Mouse (Mus musculus) hindbrain, embryonic 15.5 days (tissue): Measurements from ENCODE around the gene Mapk8. TPM values are rescaled to one million over a fixed set of nuclear protein-coding genes. Genes with fewer than 3 reads are reported as not detected.

Experiments used
- ATAC-seq: fragments of 200-750 bp; cut with Nextera tagmentation; 2 replicates; pipeline ENCODE4 v1.8.0; 2017; ENCODE audit warnings: low read depth, moderate number of reproducible peaks, moderate TSS enrichment; ENCODE audit not compliant: low FRiP score
- H3K27ac ChIP-seq: fragments of 300-500 bp; sonication (generic); replicated peaks from 2 replicates; pipeline ENCODE4 v1.5.1; 2015; ENCODE audit warnings: mild to moderate bottlenecking, inconsistent platforms
- H3K27me3 ChIP-seq: fragments of 300-500 bp; sonication (generic); 2 replicates; pipeline ENCODE4 v1.6.1; 2015; ENCODE audit warnings: control low read depth, inconsistent platforms
- H3K36me3 ChIP-seq: fragments of 300-500 bp; sonication (generic); 2 replicates; pipeline ENCODE4 v1.6.1; 2015; ENCODE audit warnings: control low read depth, inconsistent platforms
- H3K4me1 ChIP-seq: fragments of 300-500 bp; sonication (generic); replicated peaks from 2 replicates; pipeline ENCODE4 v1.6.1; 2015; ENCODE audit warnings: control low read depth, inconsistent platforms
- H3K4me2 ChIP-seq: fragments of 300-500 bp; sonication (generic); 2 replicates; pipeline ENCODE4 v1.6.1; 2015; ENCODE audit warnings: moderate library complexity, mild to moderate bottlenecking, inconsistent platforms
- H3K4me3 ChIP-seq: fragments of 300-500 bp; sonication (generic); 2 replicates; pipeline ENCODE4 v1.5.1; 2015; ENCODE audit warnings: mild to moderate bottlenecking, inconsistent platforms
- H3K9ac ChIP-seq: fragments of 300-500 bp; sonication (generic); 2 replicates; pipeline ENCODE4 v1.6.1; 2015; ENCODE audit warnings: inconsistent platforms
- H3K9me3 ChIP-seq: fragments of 300-500 bp; sonication (generic); 2 replicates; pipeline ENCODE4 v1.6.1; 2016; ENCODE audit warnings: control low read depth, inconsistent platforms
- WGBS: fragments of 180-500 bp; shearing (Covaris S2); methylation state at CpG from one replicate; pipeline ENCODE4 v1.1.7; 2015; 5-methylcytosine and 5-hydroxymethylcytosine counted together
- polyA plus RNA-seq: library from polyadenylated mRNA; unstranded; fragments of >200 nt; fragmentation: Nextera tagmentation; extraction: Ambion mirVana; gene quantifications from 2 replicates; pipeline ENCODE4 v1.2.1, GENCODE M21; 2015

The Mapk8 gene
- polyA plus RNA-seq, 1 experiment from 2014 or later, result 30.6 TPM

DNA sequence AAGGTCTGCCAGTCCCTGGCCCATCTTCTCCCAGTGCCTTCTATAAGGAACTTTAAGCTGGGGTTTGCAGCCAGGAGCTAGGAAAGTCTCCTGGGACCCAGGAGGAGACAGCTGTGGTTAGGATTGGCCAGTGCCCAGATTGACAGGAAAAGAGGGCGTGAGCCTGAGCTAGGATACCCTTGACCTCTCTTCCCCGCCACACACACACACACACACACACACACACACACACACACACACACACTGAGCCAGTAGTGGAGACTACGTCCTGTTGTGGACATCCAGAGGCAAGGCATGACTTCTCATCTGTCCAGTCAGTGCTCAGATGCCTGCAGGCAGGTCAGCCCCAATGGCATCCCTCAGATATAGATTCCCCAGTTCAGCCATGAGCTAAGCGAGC lies 85.4 kb downstream of the Mapk8 start:
- Histone ChIP-seq H3K36me3 (no peaks in the 10 kb centered on the region), H3K4me3 (no peak overlapping the region), H3K27ac (no peak overlapping the region), H3K4me1 (0 out of 2 replicates have a peak, but pooled peaks cover 5% of the 10 kb centered on the region), H3K9ac (no peak overlapping the region), H3K27me3 (no peaks in the 10 kb centered on the region), H3K4me2 (no peak overlapping the region), H3K9me3 (no peaks in the 10 kb centered on the region)
- no peak for ATAC-seq
- 65% methylated on average over 4 of the region's 4 CpGs for WGBS

DNA sequence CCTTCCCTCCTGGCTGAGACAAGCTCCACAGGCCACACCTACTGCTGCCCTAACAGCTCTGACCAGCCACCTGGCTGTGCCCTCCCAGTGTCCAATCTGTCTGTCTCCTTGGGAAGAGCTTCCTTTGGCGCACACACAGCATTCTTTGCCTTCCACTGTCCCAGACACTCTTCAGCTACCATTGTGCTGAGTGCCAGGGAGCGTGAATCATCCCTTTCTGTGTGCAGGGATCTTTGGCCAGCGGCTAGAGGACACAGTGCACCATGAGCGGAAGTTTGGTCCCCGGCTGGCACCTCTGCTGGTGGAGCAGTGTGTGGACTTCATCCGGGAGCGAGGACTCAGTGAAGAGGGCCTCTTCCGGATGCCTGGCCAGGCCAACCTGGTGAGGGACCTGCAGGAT lies 88.1 kb downstream of the Mapk8 start:
- 84% methylated on average over 8 of the region's 8 CpGs for WGBS

DNA sequence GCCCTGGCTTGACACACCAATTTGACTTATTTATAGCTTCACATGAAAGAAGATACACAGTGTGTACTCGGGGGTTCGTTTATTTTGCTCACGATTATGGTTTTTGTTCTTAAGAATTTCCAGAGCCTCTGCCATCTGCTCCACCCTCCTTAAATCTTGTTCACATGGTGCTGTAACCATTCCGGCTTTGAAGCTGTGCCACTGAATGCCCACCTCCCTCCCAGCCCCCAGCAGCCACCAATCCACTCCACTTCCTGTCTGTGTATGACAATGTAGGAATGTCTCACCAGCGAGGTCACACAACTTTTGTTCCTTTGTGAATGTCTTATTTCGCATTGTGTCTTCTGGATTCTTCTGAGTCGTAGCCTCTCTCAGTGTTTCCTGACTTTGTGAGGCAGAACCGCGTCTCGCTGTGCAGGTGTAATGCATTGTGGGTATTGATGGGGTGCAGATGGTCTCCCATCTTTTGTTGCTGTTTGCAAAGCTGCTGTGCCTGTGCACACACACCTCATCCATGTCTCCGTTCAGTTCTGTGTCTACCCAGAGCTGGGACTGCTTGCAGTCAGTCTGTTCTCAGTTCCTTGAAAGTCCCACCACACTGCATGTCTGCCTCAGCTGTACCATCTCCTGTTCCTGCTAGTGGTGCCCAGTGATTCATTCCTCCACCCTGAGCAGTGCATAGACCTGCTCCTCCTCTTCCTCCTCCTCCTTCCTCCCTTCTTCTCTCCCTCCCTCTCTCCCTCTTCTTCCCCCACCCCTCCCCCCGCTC lies 89.2 kb downstream of the Mapk8 start:
- Histone ChIP-seq H3K4me3 (no peak overlapping the region), H3K4me2 (no peak overlapping the region), H3K9me3 (no peaks in the 10 kb centered on the region), H3K27ac (no peak overlapping the region), H3K4me1 (0 out of 2 replicates have a peak, but pooled peaks cover 4% of the 10 kb centered on the region), H3K36me3 (no peaks in the 10 kb centered on the region), H3K9ac (no peak overlapping the region), H3K27me3 (peaks cover 7% of the 10 kb centered on the region; the same call in 1 of the 2 replicates)
- 72% methylated on average over 12 of the region's 12 CpGs for WGBS
- no peak for ATAC-seq

More for the DNA sequence above, 88.1 kb downstream of the Mapk8 start:
- H3K9ac ChIP-seq, result no peak overlapping the region
- no peak overlapping the region for H3K27ac ChIP-seq
- H3K4me3 ChIP-seq, result no peak overlapping the region
- H3K4me1 ChIP-seq, result 0 out of 2 replicates have a peak, but pooled peaks cover 5% of the 10 kb centered on the region
- ATAC-seq, result no peak
- H3K4me2 ChIP-seq, result no peak overlapping the region
- H3K36me3 ChIP-seq, result no peaks in the 10 kb centered on the region
- no peaks in the 10 kb centered on the region for H3K9me3 ChIP-seq
- no peaks in the 10 kb centered on the region for H3K27me3 ChIP-seq

DNA sequence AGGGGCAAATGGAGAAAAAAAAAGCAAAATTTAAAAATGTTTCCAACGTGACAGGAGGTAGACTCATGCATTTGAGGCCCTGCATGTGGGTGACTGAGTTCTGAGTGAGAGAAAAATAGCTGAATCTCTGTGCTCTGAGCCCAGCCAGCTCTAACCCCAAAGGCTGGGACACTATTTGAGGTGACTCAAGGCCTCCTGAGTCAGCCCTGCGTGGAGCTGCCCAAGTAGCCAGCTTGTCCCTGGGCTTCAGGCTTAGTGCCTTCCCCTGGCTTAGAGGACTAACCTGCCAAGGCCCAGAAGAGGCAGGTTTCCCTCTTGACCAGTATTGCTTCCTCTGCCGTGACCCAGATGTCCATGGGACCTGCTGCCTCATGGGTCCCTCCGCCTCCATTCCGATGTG lies 91.7 kb downstream of the Mapk8 start:
- peaks cover 30% of the 10 kb centered on the region for H3K27me3 ChIP-seq
- H3K4me3 ChIP-seq, result no peak overlapping the region
- H3K9me3 ChIP-seq, result no peaks in the 10 kb centered on the region
- H3K27ac ChIP-seq, result no peak overlapping the region
- H3K36me3 ChIP-seq, result no peaks in the 10 kb centered on the region
- ATAC-seq, result no peak
- 89% methylated on average over 5 of the region's 5 CpGs for WGBS
- H3K4me1 ChIP-seq, result peaks cover 6% of the 10 kb centered on the region; the same call in 1 of the 2 replicates
- no peak overlapping the region for H3K9ac ChIP-seq
- no peak overlapping the region for H3K4me2 ChIP-seq

DNA sequence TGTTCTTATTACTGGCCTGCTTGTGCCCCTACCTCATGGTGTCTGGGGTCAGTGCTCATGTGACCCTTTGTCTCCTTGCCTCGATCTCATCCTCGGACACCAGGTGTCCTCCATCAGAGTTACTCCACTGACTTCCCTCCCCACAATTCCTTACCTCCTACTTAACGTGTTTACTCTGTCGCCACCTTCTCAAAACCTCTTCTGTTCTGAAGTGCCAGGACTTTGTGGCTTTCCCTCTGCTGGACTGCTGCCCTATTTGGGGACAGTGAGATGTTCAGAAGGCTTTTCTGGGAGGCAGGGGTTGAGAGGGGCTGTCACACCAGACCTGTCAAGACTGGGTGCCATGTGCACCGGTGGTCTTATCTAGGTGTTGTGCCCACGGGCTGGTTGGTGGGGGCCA lies 94.1 kb downstream of the Mapk8 start:
- Histone ChIP-seq H3K4me3 (no peak overlapping the region), H3K4me1 (peaks cover 6% of the 10 kb centered on the region; the same call in 1 of the 2 replicates), H3K27ac (no peak overlapping the region), H3K36me3 (no peaks in the 10 kb centered on the region), H3K9ac (no peak overlapping the region), H3K4me2 (no peak overlapping the region), H3K27me3 (peaks cover 42% of the 10 kb centered on the region), H3K9me3 (no peaks in the 10 kb centered on the region)
- ATAC-seq, result no peak
- 82% methylated on average over 6 of the region's 6 CpGs for WGBS

DNA sequence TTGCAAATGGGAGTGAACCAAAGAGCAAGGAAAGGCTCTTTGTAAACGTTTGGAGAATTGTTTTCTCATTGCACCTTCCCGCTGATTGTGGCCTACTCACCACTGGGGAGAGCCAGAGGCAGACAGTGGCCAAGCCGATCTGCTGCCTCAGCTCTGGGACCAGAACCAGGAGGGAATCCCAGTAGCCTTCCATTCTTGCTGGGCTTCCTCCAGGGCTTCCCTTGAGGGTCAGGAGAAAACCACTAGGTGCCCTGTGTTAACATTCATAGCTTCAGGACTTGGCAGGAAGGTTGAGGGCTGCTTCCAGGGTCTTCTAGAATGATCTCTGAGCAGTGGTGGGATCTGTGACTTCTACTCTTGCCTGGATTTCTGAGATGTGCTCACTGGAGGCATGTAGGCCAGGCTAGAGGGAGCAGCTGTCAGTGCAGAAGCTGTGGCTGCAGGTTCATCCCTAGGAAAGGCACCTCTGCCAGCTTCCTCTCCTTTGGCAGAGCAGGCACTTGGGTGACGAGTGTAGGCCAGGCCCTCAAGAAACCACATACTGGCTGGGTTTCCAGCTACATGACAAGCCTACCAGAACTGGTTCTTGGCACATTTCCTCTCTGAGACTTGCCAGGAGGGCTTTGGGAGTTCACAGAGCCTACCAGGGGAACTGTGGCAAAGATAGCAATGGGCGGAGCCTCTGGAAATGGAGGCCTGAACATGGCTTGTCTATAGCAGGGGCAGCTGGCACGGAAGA lies 94.8 kb downstream of the Mapk8 start:
- Histone ChIP-seq H3K4me1 (peaks cover 6% of the 10 kb centered on the region; the same call in 1 of the 2 replicates), H3K27me3 (peaks cover 42% of the 10 kb centered on the region), H3K9me3 (no peaks in the 10 kb centered on the region), H3K9ac (no peak overlapping the region), H3K27ac (no peak overlapping the region), H3K4me2 (no peak overlapping the region), H3K4me3 (no peak overlapping the region), H3K36me3 (no peaks in the 10 kb centered on the region)
- ATAC-seq, result no peak
- WGBS, result 75% methylated on average over 6 of the region's 6 CpGs

DNA sequence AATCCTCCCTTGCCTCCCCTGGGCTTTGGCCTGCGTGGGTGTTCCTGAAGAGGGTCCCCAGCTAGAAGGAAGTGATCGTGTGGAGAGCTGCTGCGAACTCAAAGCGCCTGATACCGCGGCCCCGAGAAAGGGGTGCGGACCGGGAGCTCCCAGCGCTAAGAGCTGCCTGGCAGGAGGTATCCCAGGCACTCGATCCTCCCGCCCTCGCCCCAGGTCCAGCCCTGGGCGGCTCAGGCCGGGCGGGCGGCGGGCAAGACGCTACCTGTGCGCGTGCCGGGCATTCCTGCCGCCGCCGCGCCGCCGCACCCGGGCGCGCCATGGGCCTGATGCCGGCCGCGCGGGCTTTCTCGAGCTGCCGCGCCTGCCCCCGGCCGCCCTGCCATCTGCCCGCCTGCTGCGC lies 95.9 kb downstream of the Mapk8 start:
- 1% methylated on average over 39 of the region's 42 CpGs for WGBS
- H3K27me3 ChIP-seq, result peaks cover 42% of the 10 kb centered on the region
- H3K4me2 ChIP-seq, result peak overlapping the region; percentile 73
- no peaks in the 10 kb centered on the region for H3K36me3 ChIP-seq
- ATAC-seq, result no peak
- H3K4me1 ChIP-seq, result peaks cover 6% of the 10 kb centered on the region; the same call in 1 of the 2 replicates
- H3K9ac ChIP-seq, result peak overlapping the region; percentile 57
- H3K27ac ChIP-seq, result no peak overlapping the region
- H3K4me3 ChIP-seq, result peak overlapping the region; percentile 48
- H3K9me3 ChIP-seq, result no peaks in the 10 kb centered on the region

DNA sequence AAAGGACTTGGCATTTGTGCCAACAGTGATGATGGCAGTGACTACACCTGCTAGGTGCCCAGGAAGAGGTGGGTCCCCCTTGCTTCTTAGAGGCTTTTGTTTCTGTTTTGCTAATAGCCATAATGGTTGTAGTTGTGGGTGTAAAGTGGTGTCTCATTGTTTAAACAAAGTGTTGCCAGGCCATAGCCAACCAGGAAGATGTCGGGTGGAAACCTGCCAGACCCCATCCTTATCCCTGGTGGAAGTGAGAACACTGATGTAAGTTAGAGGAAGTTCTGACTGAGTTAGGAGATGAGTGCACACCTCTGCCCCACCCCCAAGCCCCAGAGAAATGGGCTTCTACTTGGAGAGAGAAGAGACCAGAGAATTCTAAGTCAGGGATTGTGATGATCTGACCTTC lies 98.8 kb downstream of the Mapk8 start:
- Histone ChIP-seq H3K9me3 (no peaks in the 10 kb centered on the region), H3K4me1 (peaks cover 6% of the 10 kb centered on the region; the same call in 1 of the 2 replicates), H3K27me3 (peaks cover 38% of the 10 kb centered on the region), H3K4me3 (no peak overlapping the region), H3K9ac (no peak overlapping the region), H3K36me3 (no peaks in the 10 kb centered on the region), H3K4me2 (no peak overlapping the region), H3K27ac (no peak overlapping the region)
- ATAC-seq, result no peak
- WGBS, result 68% methylated on average over 1 of the region's 1 CpGs

DNA sequence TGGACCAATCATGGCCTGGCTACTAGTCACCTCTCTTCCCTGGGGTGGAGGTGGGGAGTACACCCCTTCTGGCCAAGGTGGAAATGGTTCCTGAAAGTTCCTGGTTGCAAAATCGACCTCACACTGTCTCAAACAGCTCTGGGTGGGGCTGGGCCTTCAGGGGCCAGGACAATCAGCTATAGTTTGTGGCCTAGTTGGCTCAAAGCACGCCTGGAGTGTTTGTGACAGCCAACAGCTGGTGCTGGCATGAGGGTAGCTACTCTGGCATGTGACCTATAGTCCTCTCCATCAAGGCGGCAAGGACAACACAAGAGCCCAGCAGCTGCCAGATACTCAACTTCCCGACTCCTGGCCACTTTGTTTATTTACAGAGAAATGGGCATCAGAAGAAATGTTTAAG lies 99.2 kb downstream of the Mapk8 start:
- Histone ChIP-seq H3K4me2 (no peak overlapping the region), H3K4me3 (no peak overlapping the region), H3K9ac (no peak overlapping the region), H3K9me3 (no peaks in the 10 kb centered on the region), H3K4me1 (peaks cover 6% of the 10 kb centered on the region; the same call in 1 of the 2 replicates), H3K27ac (no peak overlapping the region), H3K36me3 (no peaks in the 10 kb centered on the region), H3K27me3 (peaks cover 34% of the 10 kb centered on the region)
- WGBS, result 59% methylated on average over 4 of the region's 4 CpGs
- ATAC-seq, result 0 out of 2 replicates have a peak, but pooled peaks have one; percentile 21

DNA sequence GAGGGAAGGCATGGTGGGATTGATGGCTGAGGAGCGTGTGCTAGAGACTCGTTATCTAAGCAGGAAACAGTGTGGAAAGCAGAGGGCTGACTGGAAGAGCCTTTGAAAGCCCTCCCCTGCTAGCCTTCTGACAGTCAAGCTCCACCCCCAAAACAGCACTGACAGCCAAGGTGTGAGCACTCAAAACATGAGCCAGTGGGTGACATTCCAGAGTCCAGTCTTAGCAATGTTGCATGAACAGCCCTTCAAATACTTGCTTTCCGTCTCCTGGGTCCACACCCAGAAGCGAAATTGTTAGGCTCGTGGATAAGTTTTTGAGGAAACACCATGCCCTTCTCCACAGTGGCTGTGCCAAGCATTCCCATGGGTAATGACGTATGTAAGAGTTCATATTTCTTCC lies 100.4 kb downstream of the Mapk8 start:
- no peak overlapping the region for H3K9ac ChIP-seq
- no peak overlapping the region for H3K4me3 ChIP-seq
- no peaks in the 10 kb centered on the region for H3K9me3 ChIP-seq
- ATAC-seq, result no peak
- H3K4me1 ChIP-seq, result peaks cover 6% of the 10 kb centered on the region; the same call in 1 of the 2 replicates
- no peaks in the 10 kb centered on the region for H3K36me3 ChIP-seq
- WGBS, result 79% methylated on average over 6 of the region's 6 CpGs
- H3K27me3 ChIP-seq, result peaks cover 22% of the 10 kb centered on the region
- H3K4me2 ChIP-seq, result no peak overlapping the region
- no peak overlapping the region for H3K27ac ChIP-seq

DNA sequence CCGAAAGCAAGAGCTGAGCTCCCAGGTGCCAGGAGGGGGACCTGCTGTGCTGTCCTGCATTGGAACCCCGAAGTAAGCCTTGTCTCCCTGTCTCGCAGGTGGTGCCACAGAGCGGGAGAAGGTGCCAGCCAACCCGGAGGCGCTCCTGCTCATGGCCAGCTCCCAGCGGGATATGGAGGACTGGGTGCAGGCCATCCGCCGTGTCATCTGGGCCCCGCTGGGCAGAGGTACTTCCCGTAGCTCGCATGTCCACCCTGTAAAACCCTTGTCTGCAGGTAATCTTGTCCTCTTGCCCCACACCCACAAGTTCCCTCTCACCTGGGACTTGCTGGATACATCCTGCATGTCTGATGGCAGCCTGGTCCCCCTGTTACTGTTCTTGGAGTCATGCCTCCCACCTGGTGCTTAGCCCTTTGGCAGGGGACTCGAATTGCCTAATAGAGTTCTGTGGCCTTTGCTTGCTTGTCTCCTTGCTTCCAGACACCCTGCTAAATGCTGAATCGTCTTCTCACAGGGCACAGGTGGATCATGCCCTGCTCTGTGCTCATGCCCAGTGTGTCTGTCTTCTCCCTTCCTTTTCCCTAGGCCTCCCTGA lies 103.7 kb downstream of the Mapk8 start:
- Histone ChIP-seq H3K4me3 (no peak overlapping the region), H3K9ac (no peak overlapping the region), H3K27ac (no peak overlapping the region), H3K4me1 (no peaks in the 10 kb centered on the region), H3K36me3 (no peaks in the 10 kb centered on the region), H3K4me2 (no peak overlapping the region), H3K27me3 (no peaks in the 10 kb centered on the region), H3K9me3 (no peaks in the 10 kb centered on the region)
- no peak for ATAC-seq
- 88% methylated on average over 14 of the region's 14 CpGs for WGBS

DNA sequence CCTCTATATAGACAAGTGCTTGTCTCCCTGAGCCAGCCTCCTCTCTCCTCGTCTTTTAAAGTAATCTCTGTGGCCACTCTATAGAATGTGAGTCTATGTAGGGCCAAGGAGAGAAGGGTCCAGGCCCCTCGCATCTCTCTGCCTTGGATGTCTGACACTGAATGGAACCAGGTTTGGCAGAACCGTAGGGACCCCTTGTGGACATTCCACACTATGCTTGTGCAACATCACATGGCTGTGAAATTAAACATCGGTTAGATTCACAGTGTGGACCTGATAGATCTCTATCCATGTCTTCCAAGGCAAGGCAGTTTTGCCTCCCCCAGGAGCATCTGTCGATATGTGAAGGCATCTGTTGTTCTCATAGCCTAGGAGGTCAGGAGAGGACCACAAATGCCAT lies 108.3 kb downstream of the Mapk8 start:
- H3K4me3 ChIP-seq, result no peak overlapping the region
- H3K9me3 ChIP-seq, result no peaks in the 10 kb centered on the region
- H3K9ac ChIP-seq, result no peak overlapping the region
- no peak for ATAC-seq
- no peak overlapping the region for H3K4me2 ChIP-seq
- 0 out of 2 replicates have a peak, but pooled peaks cover 3% of the 10 kb centered on the region for H3K4me1 ChIP-seq
- no peak overlapping the region for H3K27ac ChIP-seq
- 72% methylated on average over 5 of the region's 5 CpGs for WGBS
- H3K36me3 ChIP-seq, result no peaks in the 10 kb centered on the region
- H3K27me3 ChIP-seq, result 0 out of 2 replicates have a peak, but pooled peaks cover 3% of the 10 kb centered on the region
